Mouse (Mus musculus): ENCODE results near the gene Rbfox1. TPM values are rescaled to one million over a fixed set of nuclear protein-coding genes. Genes with fewer than 3 reads are reported as not detected.

The Rbfox1 gene
- polyA plus RNA-seq, 1 experiment from 2014 or later, result 4.5 TPM

GRCm38 (mm10) chr16:7275901-7276300, 1390.7 kb downstream of the Rbfox1 start:
- Histone ChIP-seq H3K4me3 (replicated peaks; ENCODE audit: low read length) (no peak overlapping the region), H3K27me3 (ENCODE audit: control insufficient read depth, insufficient read depth, low read length) (no peaks in the 10 kb centered on the region), H3K9ac (ENCODE audit: low read length) (no peak overlapping the region), H3K27ac (ENCODE audit: low read length) (no peak overlapping the region), H3K36me3 (ENCODE audit: control insufficient read depth, insufficient read depth, low read length) (no peaks in the 10 kb centered on the region), H3K4me1 (ENCODE audit: control insufficient read depth, insufficient read depth, low read length) (no peaks in the 10 kb centered on the region), H3K4me2 (ENCODE audit: low read depth, low read length) (no peak overlapping the region), H3K9me3 (replicated peaks; ENCODE audit: control insufficient read depth, low read length) (no peaks in the 10 kb centered on the region)
- 43% methylated on average over 1 of the region's 1 CpGs for WGBS
- no peak for ATAC-seq (ENCODE audit: insufficient read depth, low FRiP score)

- no peak for ATAC-seq (ENCODE audit: insufficient read depth, low FRiP score)
- Histone ChIP-seq H3K4me2 (ENCODE audit: low read depth, low read length) (no peak overlapping the region), H3K4me3 (replicated peaks; ENCODE audit: low read length) (no peak overlapping the region), H3K4me1 (ENCODE audit: control insufficient read depth, insufficient read depth, low read length) (no peaks in the 10 kb centered on the region), H3K9ac (ENCODE audit: low read length) (no peak overlapping the region), H3K27ac (ENCODE audit: low read length) (no peak overlapping the region), H3K36me3 (ENCODE audit: control insufficient read depth, insufficient read depth, low read length) (no peaks in the 10 kb centered on the region), H3K27me3 (ENCODE audit: control insufficient read depth, insufficient read depth, low read length) (no peaks in the 10 kb centered on the region), H3K9me3 (replicated peaks; ENCODE audit: control insufficient read depth, low read length) (no peaks in the 10 kb centered on the region)
- 57% methylated on average over 5 of the region's 5 CpGs for WGBS
Observed at GRCm38 (mm10) chr16:7279544-7279943, 1394.4 kb downstream of the Rbfox1 start.

- H3K4me1 ChIP-seq (ENCODE audit: control insufficient read depth, insufficient read depth, low read length), result no peaks in the 10 kb centered on the region
- no peak for ATAC-seq (ENCODE audit: insufficient read depth, low FRiP score)
- H3K27ac ChIP-seq (ENCODE audit: low read length), result no peak overlapping the region
- no peaks in the 10 kb centered on the region for H3K36me3 ChIP-seq (ENCODE audit: control insufficient read depth, insufficient read depth, low read length)
- H3K4me2 ChIP-seq (ENCODE audit: low read depth, low read length), result no peak overlapping the region
- H3K9ac ChIP-seq (ENCODE audit: low read length), result no peak overlapping the region
- no peak overlapping the region for H3K4me3 ChIP-seq (replicated peaks; ENCODE audit: low read length)
- no peaks in the 10 kb centered on the region for H3K9me3 ChIP-seq (replicated peaks; ENCODE audit: control insufficient read depth, low read length)
- 75% methylated on average over 7 of the region's 7 CpGs for WGBS
- H3K27me3 ChIP-seq (ENCODE audit: control insufficient read depth, insufficient read depth, low read length), result no peaks in the 10 kb centered on the region
Observed at GRCm38 (mm10) chr16:7282257-7282656, 1397.1 kb downstream of the Rbfox1 start.

GRCm38 (mm10) chr16:7292985-7293805, 1408.0 kb downstream of the Rbfox1 start:
- Histone ChIP-seq H3K9ac (ENCODE audit: low read length) (no peak overlapping the region), H3K27ac (ENCODE audit: low read length) (no peak overlapping the region), H3K4me1 (ENCODE audit: control insufficient read depth, insufficient read depth, low read length) (no peaks in the 10 kb centered on the region), H3K4me2 (ENCODE audit: low read depth, low read length) (no peak overlapping the region), H3K27me3 (ENCODE audit: control insufficient read depth, insufficient read depth, low read length) (no peaks in the 10 kb centered on the region), H3K9me3 (replicated peaks; ENCODE audit: control insufficient read depth, low read length) (no peaks in the 10 kb centered on the region), H3K4me3 (replicated peaks; ENCODE audit: low read length) (no peak overlapping the region), H3K36me3 (ENCODE audit: control insufficient read depth, insufficient read depth, low read length) (no peaks in the 10 kb centered on the region)
- ATAC-seq (ENCODE audit: insufficient read depth, low FRiP score), result no peak
- WGBS, result 86% methylated on average over 16 of the region's 16 CpGs

- H3K4me2 ChIP-seq (ENCODE audit: low read depth, low read length), result no peak overlapping the region
- no peak for ATAC-seq (ENCODE audit: insufficient read depth, low FRiP score)
- H3K36me3 ChIP-seq (ENCODE audit: control insufficient read depth, insufficient read depth, low read length), result no peaks in the 10 kb centered on the region
- H3K27ac ChIP-seq (ENCODE audit: low read length), result no peak overlapping the region
- H3K4me1 ChIP-seq (ENCODE audit: control insufficient read depth, insufficient read depth, low read length), result no peaks in the 10 kb centered on the region
- H3K9ac ChIP-seq (ENCODE audit: low read length), result no peak overlapping the region
- no peaks in the 10 kb centered on the region for H3K27me3 ChIP-seq (ENCODE audit: control insufficient read depth, insufficient read depth, low read length)
- no peaks in the 10 kb centered on the region for H3K9me3 ChIP-seq (replicated peaks; ENCODE audit: control insufficient read depth, low read length)
- no peak overlapping the region for H3K4me3 ChIP-seq (replicated peaks; ENCODE audit: low read length)
- 72% methylated on average over 3 of the region's 3 CpGs for WGBS
Observed at GRCm38 (mm10) chr16:7302416-7302815, 1417.3 kb downstream of the Rbfox1 start.

- H3K4me2 ChIP-seq (ENCODE audit: low read depth, low read length), result no peak overlapping the region
- WGBS, result 79% methylated on average over 3 of the region's 3 CpGs
- H3K4me1 ChIP-seq (ENCODE audit: control insufficient read depth, insufficient read depth, low read length), result no peaks in the 10 kb centered on the region
- no peaks in the 10 kb centered on the region for H3K27me3 ChIP-seq (ENCODE audit: control insufficient read depth, insufficient read depth, low read length)
- no peak overlapping the region for H3K27ac ChIP-seq (ENCODE audit: low read length)
- H3K4me3 ChIP-seq (replicated peaks; ENCODE audit: low read length), result no peak overlapping the region
- H3K9ac ChIP-seq (ENCODE audit: low read length), result no peak overlapping the region
- no peaks in the 10 kb centered on the region for H3K9me3 ChIP-seq (replicated peaks; ENCODE audit: control insufficient read depth, low read length)
- H3K36me3 ChIP-seq (ENCODE audit: control insufficient read depth, insufficient read depth, low read length), result no peaks in the 10 kb centered on the region
- no peak for ATAC-seq (ENCODE audit: insufficient read depth, low FRiP score)
Observed at GRCm38 (mm10) chr16:7329196-7329595, 1444.0 kb downstream of the Rbfox1 start.

GRCm38 (mm10) chr16:7341186-7341585, 1456.0 kb downstream of the Rbfox1 start:
- H3K27me3 ChIP-seq (ENCODE audit: control insufficient read depth, insufficient read depth, low read length), result no peaks in the 10 kb centered on the region
- WGBS, result 34% methylated on average over 4 of the region's 4 CpGs
- H3K4me1 ChIP-seq (ENCODE audit: control insufficient read depth, insufficient read depth, low read length), result no peaks in the 10 kb centered on the region
- no peaks in the 10 kb centered on the region for H3K9me3 ChIP-seq (replicated peaks; ENCODE audit: control insufficient read depth, low read length)
- H3K9ac ChIP-seq (ENCODE audit: low read length), result no peak overlapping the region
- no peak overlapping the region for H3K4me3 ChIP-seq (replicated peaks; ENCODE audit: low read length)
- no peak overlapping the region for H3K4me2 ChIP-seq (ENCODE audit: low read depth, low read length)
- no peak overlapping the region for H3K27ac ChIP-seq (ENCODE audit: low read length)
- no peak for ATAC-seq (ENCODE audit: insufficient read depth, low FRiP score)
- H3K36me3 ChIP-seq (ENCODE audit: control insufficient read depth, insufficient read depth, low read length), result no peaks in the 10 kb centered on the region

GRCm38 (mm10) chr16:7345298-7345697, 1460.1 kb downstream of the Rbfox1 start:
- ATAC-seq (ENCODE audit: insufficient read depth, low FRiP score), result no peak
- Histone ChIP-seq H3K4me2 (ENCODE audit: low read depth, low read length) (no peak overlapping the region), H3K9ac (ENCODE audit: low read length) (no peak overlapping the region), H3K27me3 (ENCODE audit: control insufficient read depth, insufficient read depth, low read length) (no peaks in the 10 kb centered on the region), H3K36me3 (ENCODE audit: control insufficient read depth, insufficient read depth, low read length) (no peaks in the 10 kb centered on the region), H3K4me3 (replicated peaks; ENCODE audit: low read length) (no peak overlapping the region), H3K4me1 (ENCODE audit: control insufficient read depth, insufficient read depth, low read length) (no peaks in the 10 kb centered on the region), H3K27ac (ENCODE audit: low read length) (no peak overlapping the region), H3K9me3 (replicated peaks; ENCODE audit: control insufficient read depth, low read length) (no peaks in the 10 kb centered on the region)
- WGBS, result 56% methylated on average over 3 of the region's 3 CpGs

GRCm38 (mm10) chr16:7346001-7346625, 1461.0 kb downstream of the Rbfox1 start:
- H3K27ac ChIP-seq (ENCODE audit: low read length), result no peak overlapping the region
- no peak overlapping the region for H3K4me3 ChIP-seq (replicated peaks; ENCODE audit: low read length)
- no peak overlapping the region for H3K9ac ChIP-seq (ENCODE audit: low read length)
- ATAC-seq (ENCODE audit: insufficient read depth, low FRiP score), result no peak
- H3K36me3 ChIP-seq (ENCODE audit: control insufficient read depth, insufficient read depth, low read length), result no peaks in the 10 kb centered on the region
- no peaks in the 10 kb centered on the region for H3K9me3 ChIP-seq (replicated peaks; ENCODE audit: control insufficient read depth, low read length)
- H3K4me1 ChIP-seq (ENCODE audit: control insufficient read depth, insufficient read depth, low read length), result no peaks in the 10 kb centered on the region
- H3K4me2 ChIP-seq (ENCODE audit: low read depth, low read length), result no peak overlapping the region
- H3K27me3 ChIP-seq (ENCODE audit: control insufficient read depth, insufficient read depth, low read length), result no peaks in the 10 kb centered on the region
- WGBS, result 60% methylated on average over 11 of the region's 11 CpGs

All from stomach, embryonic 16.5 days (tissue).